ENCODE assay signal across 22 mouse cellular contexts in genomic region chr13:110083961-110084360, GRCm38 (mm10).
"Had no signal": no experiment of that assay in that cellular context is flagged by ENCODE, and none has a peak within 500 bp of the region (broad histone marks: within the 10 kb centered on the region; RNA-seq: fewer than 3 reads in every experiment).

No protein-coding gene starts in this region.

- H3K27ac ChIP-seq: limb, embryonic 12.5 days; limb, embryonic 15.5 days; liver, embryonic 14.5 days; macrophage; midbrain, embryonic 12.5 days; neural tube, embryonic 12.5 days; neural tube, embryonic 15.5 days; stomach, postnatal 0 days had no signal

- H3K4me2 ChIP-seq: limb, embryonic 12.5 days; limb, embryonic 15.5 days; liver, embryonic 11.5 days; lung, embryonic 14.5 days; midbrain, embryonic 12.5 days; neural tube, embryonic 12.5 days; neural tube, embryonic 15.5 days had no signal

- H3K4me1 ChIP-seq: limb, embryonic 12.5 days; limb, embryonic 15.5 days; midbrain, embryonic 12.5 days; neural tube, embryonic 12.5 days; neural tube, embryonic 15.5 days had no signal

- H3K4me3 ChIP-seq: limb, embryonic 12.5 days; limb, embryonic 15.5 days; midbrain, embryonic 12.5 days; neural tube, embryonic 12.5 days; neural tube, embryonic 15.5 days had no signal

- H3K27me3 ChIP-seq: limb, embryonic 12.5 days; limb, embryonic 15.5 days; midbrain, embryonic 12.5 days; neural tube, embryonic 12.5 days; neural tube, embryonic 15.5 days had no signal

- H3K36me3 ChIP-seq: limb, embryonic 12.5 days; limb, embryonic 15.5 days; midbrain, embryonic 12.5 days had no signal

- H3K9me3 ChIP-seq: limb, embryonic 12.5 days; limb, embryonic 15.5 days; midbrain, embryonic 12.5 days; neural tube, embryonic 12.5 days; neural tube, embryonic 15.5 days had no signal

- DNase-seq: kidney, adult 9 months; kidney, postnatal 14 days; kidney, postnatal 4 days; left cerebral cortex, postnatal 4 days; liver, postnatal 0 days; lung, embryonic 14.5 days; right cerebral cortex, adult 18-20 months; right cerebral cortex, postnatal 14 days; right cerebral cortex, postnatal 4 days; thymus, adult 2 months; thymus, postnatal 14 days; thymus, postnatal 4 days had no signal

- H3K9ac ChIP-seq: limb, embryonic 12.5 days; limb, embryonic 15.5 days; liver, embryonic 14.5 days; liver, postnatal 0 days; lung, embryonic 14.5 days; midbrain, embryonic 12.5 days; neural tube, embryonic 12.5 days; neural tube, embryonic 15.5 days had no signal

- ATAC-seq: liver, postnatal 0 days; lung, postnatal 0 days had no signal
